Mouse (Mus musculus) bone marrow, adult 2 months (tissue): ENCODE measurements around the gene Gm7534.
A peak's percentile ranks its signal among the peaks of the same experiment; 100 is the strongest.

Source experiments
- CTCF ChIP-seq: fragments of 200-500 bp; IDR thresholded peaks from 2 replicates; pipeline ENCODE4 v1.5.1; 2011; ENCODE audit warnings: low read length, control low read depth; ENCODE audit not compliant: control insufficient read depth, insufficient read depth
- POLR2A ChIP-seq: fragments of 200-500 bp; IDR thresholded peaks from 2 replicates; pipeline ENCODE4 v1.6.1; 2011; ENCODE audit warnings: low read depth, mild to moderate bottlenecking, control low read depth, low read length, borderline replicate concordance; ENCODE audit not compliant: control insufficient read depth

DNA sequence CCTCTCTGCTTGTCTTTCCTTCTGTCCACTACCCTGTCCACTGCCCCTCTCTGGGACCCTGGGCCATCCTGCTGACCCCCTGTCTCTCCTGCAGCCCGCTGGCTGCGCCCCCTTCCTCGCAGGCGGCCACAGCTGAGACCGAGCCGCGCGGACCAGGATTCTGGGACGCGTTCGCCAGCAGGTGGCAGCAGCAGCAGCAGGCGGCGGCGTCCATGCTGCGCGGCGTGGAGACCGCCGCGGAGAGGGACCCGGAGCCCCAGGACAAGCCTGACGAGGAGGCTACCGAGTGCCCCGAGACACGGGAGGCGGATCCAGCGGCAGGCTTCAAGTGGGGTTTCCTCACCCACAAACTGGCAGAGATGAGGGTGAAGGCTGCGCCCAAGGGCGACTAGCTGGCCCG lies 46.8 kb upstream of the Gm7534 start:
- TF ChIP-seq CTCF: peak; percentile 71
- TF ChIP-seq POLR2A: no peak
